19 mouse cellular contexts compared by ENCODE assay signal in the genomic region with DNA sequence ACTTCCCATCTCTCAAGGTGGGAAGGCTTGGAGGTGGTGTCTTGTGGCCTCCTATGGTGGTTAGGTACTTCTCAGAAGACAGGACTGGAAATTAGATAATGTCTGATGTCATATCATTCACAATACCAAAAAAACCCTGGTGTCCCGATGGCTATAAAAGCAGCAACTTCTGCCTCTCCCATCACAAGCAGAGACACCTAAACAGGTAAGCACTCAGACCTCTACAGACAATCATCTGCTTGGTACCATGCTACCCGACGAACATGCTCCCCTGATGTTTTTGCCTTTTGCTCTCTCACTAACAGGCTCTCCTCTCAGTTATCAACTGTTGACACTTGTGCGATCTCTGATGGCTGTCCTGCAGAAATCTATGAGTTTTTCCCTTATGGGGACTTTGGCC. TPM values are rescaled to one million over a fixed set of nuclear protein-coding genes. Genes with fewer than 3 reads are reported as not detected.
DNase-seq lines count a peak whose midpoint lies in the region.
"Had no signal": no experiment of that assay in that cellular context is flagged by ENCODE, and none has a peak within 500 bp of the region (broad histone marks: within the 10 kb centered on the region; RNA-seq: fewer than 3 reads in every experiment).

Gene Il22 (plus strand): TSS at position 301 of the 400 bp plus-strand sequence.

- peak; percentile 81 for DNase-seq in heart, adult 11 months
- DNase-seq in heart, postnatal 4 days: no peak
- DNase-seq: adrenal gland, adult 2 months; adrenal gland, adult 8-10 months; adrenal gland, postnatal 10 days; adrenal gland, postnatal 14 days; adrenal gland, postnatal 25 days; adrenal gland, postnatal 36 days; B cell, adult 2 months; cerebellum, adult 11 months; cerebellum, adult 11-12 months; cerebellum, adult 18-20 months; cerebellum, adult 2 months had no signal

RNA-seq across cellular contexts. Expression of gene Il22, which starts in this region (rescaled TPM):
- total RNA-seq in heart, postnatal 4 days (2021): not detected
- total RNA-seq: adrenal gland, adult 18-20 months; adrenal gland, adult 2 months; adrenal gland, adult 8-10 months; adrenal gland, postnatal 10 days; adrenal gland, postnatal 14 days; adrenal gland, postnatal 25 days; adrenal gland, postnatal 36 days; adrenal gland, postnatal 4 days; CH12.LX; ES-E14; G1E; MEL had no signal
